Comparison of ENCODE assay signal across 9 mouse cellular contexts in genomic region chr11:104661531-104662205, GRCm38 (mm10). TPM values are rescaled to one million over a fixed set of nuclear protein-coding genes. Genes with fewer than 3 reads are reported as not detected.
DNase-seq lines count a peak whose midpoint lies in the region; ATAC-seq and TF ChIP-seq lines count a peak whose summit lies in the region.
"Had no signal": no experiment of that assay in that cellular context is flagged by ENCODE, and none has a peak within 500 bp of the region (broad histone marks: within the 10 kb centered on the region; RNA-seq: fewer than 3 reads in every experiment).

No protein-coding gene starts in this region.

- H3K36me3 ChIP-seq in lung, postnatal 0 days (ENCODE audit: insufficient read depth, low read length): no peaks in the 10 kb centered on the region

- no peak for TF ChIP-seq CTCF in cerebellum, adult 2 months (IDR thresholded peaks at IDR 0.05; ENCODE audit: borderline replicate concordance, insufficient read depth, low read depth, low read length)
- peak; percentile 51 for TF ChIP-seq CTCF in lung, postnatal 0 days (IDR thresholded peaks at IDR 0.05)

- H3K4me1 ChIP-seq in cerebellum, adult 2 months (ENCODE audit: control insufficient read depth, insufficient read depth, low read length): no peaks in the 10 kb centered on the region
- no peaks in the 10 kb centered on the region for H3K4me1 ChIP-seq in lung, postnatal 0 days (ENCODE audit: insufficient read depth, low read depth, low read length)

- no peaks in the 10 kb centered on the region for H3K9me3 ChIP-seq in lung, postnatal 0 days (ENCODE audit: low read length)

- H3K9ac ChIP-seq in lung, postnatal 0 days (replicated peaks; ENCODE audit: low read depth): no peak overlapping the region

- WGBS in cerebellum, adult 2 months: 81% methylated on average over 20 of the region's 20 CpGs
- WGBS in lung, postnatal 0 days: 74% methylated on average over 20 of the region's 20 CpGs

- H3K4me2 ChIP-seq in lung, postnatal 0 days (replicated peaks; ENCODE audit: low read depth, low read length): no peak overlapping the region

- no peak for ATAC-seq in lung, postnatal 0 days

- no peak overlapping the region for H3K27ac ChIP-seq in cerebellum, adult 2 months (ENCODE audit: insufficient read depth, low read length)
- H3K27ac ChIP-seq in lung, postnatal 0 days (ENCODE audit: low read length): no peak overlapping the region

- TF ChIP-seq EP300 in lung, postnatal 0 days (IDR thresholded peaks at IDR 0.05): no peak

- no peak overlapping the region for H3K4me3 ChIP-seq in cerebellum, adult 2 months (replicated peaks; ENCODE audit: insufficient read depth, low read depth, low read length)
- H3K4me3 ChIP-seq in lung, postnatal 0 days (ENCODE audit: low read depth, low read length): no peak overlapping the region

- DNase-seq in cerebellum, postnatal 10 days: peak; percentile 36 to 53
- DNase-seq in cerebellum, adult 2 months: no peak
- no peak for DNase-seq in lung, postnatal 0 days (ENCODE audit: low spot score)
- no peak for DNase-seq in lung, adult 18-20 months
- peak; percentile 27 for DNase-seq in layer of hippocampus, adult 9-11 months
- DNase-seq in thymus, postnatal 0 days (ENCODE audit: low spot score): peak; percentile 56
- no peak for DNase-seq in retina, postnatal 1 day
- DNase-seq in testis, postnatal 10 days (ENCODE audit: low spot score): no peak

- no peak for TF ChIP-seq POLR2A in cerebellum, adult 2 months (IDR thresholded peaks at IDR 0.05; ENCODE audit: borderline replicate concordance, insufficient read depth, low read length)

- no peaks in the 10 kb centered on the region for H3K27me3 ChIP-seq in cerebellum, adult 2 months (ENCODE audit: control insufficient read depth, insufficient read depth, low read length)
- no peaks in the 10 kb centered on the region for H3K27me3 ChIP-seq in lung, postnatal 0 days (replicated peaks; ENCODE audit: insufficient read depth, low read length)

RNA-seq across cellular contexts. Expression of gene Gm11639, which starts 23.8 kb away (rescaled TPM):
- 0.02 TPM in 2 replicates for polyA plus RNA-seq in cerebellum, adult 2 months (2012; rRNA removed)
- polyA plus RNA-seq in lung, postnatal 0 days (2015; fragmentation: Nextera tagmentation; extraction: Ambion mirVana): 0.01 TPM in 2 replicates
- 0.03 TPM in 2 replicates for polyA plus RNA-seq in thymus, postnatal 0 days (2015; fragmentation: Nextera tagmentation; extraction: Ambion mirVana)
- polyA plus RNA-seq: heart, embryonic 14.5 days had no signal

RNA-seq across cellular contexts. Expression of gene Itgb3, which starts 53.9 kb away (rescaled TPM):
- polyA plus RNA-seq in cerebellum, adult 2 months (2012; rRNA removed): 2.0 and 2.1 TPM in 2 replicates
- 6.9 and 7.1 TPM in 2 replicates for polyA plus RNA-seq in lung, postnatal 0 days (2015; fragmentation: Nextera tagmentation; extraction: Ambion mirVana)
- polyA plus RNA-seq in thymus, postnatal 0 days (2015; fragmentation: Nextera tagmentation; extraction: Ambion mirVana): 2.8 TPM in 2 replicates

Comparison
In these comparisons a context has a peak if more than half of its experiments do, and no peak if none do; other contexts are left out.
1. DNase-seq: peak in cerebellum, postnatal 10 days (2 of 2), layer of hippocampus, adult 9-11 months (single experiment) and thymus, postnatal 0 days (single experiment); none in cerebellum, adult 2 months (0 of 2), lung, postnatal 0 days (single experiment), lung, adult 18-20 months (0 of 2), retina, postnatal 1 day (single experiment) and testis, postnatal 10 days (single experiment).